Mouse (Mus musculus) left cerebral cortex, postnatal 36 days (tissue): ENCODE measurements around the gene Lasp1. TPM values are rescaled to one million over a fixed set of nuclear protein-coding genes. Genes with fewer than 3 reads are reported as not detected.
"Not testable (repeated sequence)": the region's sequence is repeated elsewhere in the genome, so short reads cannot be mapped to it uniquely, and the experiment has no call there.

Experiments used
- DNase-seq, 2 experiments: peaks; one replicate each; pipeline ENCODE4 v3.0.0; 2021 to 2022; ENCODE audit warnings: low spot score in 2 of 2, mixed read lengths in 1 of 2
- intact Hi-C: fragments of 180-260 bp; cut with DNase I; formaldehyde crosslinking; loops from one replicate; pipeline ENCODE4 v1.15.1; 2025
- total RNA-seq, 2 experiments: library from RNA; stranded (reverse); gene quantifications; 2 replicates each; pipeline ENCODE4 v1.2.3; 2021

The Lasp1 gene
- total RNA-seq, 2 experiments from 2014 or later, result 175 to 183 TPM

GRCm38 (mm10) chr11:97790778-97791438 lies 7.9 kb upstream of the Lasp1 start:
- intact Hi-C loops, DNase-seq: not testable (repeated sequence)

DNA sequence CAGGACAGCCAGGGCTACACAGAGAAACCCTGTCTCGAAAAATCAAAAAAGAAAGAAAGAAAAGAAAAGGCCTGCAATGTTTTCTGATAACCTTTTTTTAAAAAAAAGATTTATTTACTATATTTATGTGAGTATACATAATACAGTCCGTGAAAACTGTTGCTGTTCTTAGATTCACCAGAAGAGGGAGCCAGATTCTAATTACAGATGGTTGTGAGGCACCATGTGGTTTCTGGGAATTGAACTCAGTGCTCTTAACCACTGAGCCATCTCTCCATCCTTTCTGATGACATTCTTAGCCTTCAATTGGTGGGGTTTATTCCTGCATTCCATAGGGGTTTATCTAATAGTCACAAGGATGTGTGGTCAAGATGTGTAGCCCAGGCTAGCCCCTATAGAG lies 5.6 kb upstream of the Lasp1 start:
- intact Hi-C loops, result no loop called here
- no peak for DNase-seq

GRCm38 (mm10) chr11:97796910-97797309 lies 1.9 kb upstream of the Lasp1 start:
- peak; percentile 66 for DNase-seq
- intact Hi-C loops, result loop anchor here (1.0 to 2.0 kb wide), 2 partner anchors 14 to 191 kb away; partner anchors contain the start of gene Rpl23

- no peak for DNase-seq
- intact Hi-C loops, result loop anchor here (1.0 to 2.0 kb wide), 2 partner anchors 15 to 191 kb away; partner anchors contain the start of gene Rpl23
Measured at GRCm38 (mm10) chr11:97797369-97798082, 1.3 kb upstream of the Lasp1 start.

- intact Hi-C loops, result no loop called here
- DNase-seq, result no peak
Measured at GRCm38 (mm10) chr11:97798083-97798435, 741 bp upstream of the Lasp1 start.

DNA sequence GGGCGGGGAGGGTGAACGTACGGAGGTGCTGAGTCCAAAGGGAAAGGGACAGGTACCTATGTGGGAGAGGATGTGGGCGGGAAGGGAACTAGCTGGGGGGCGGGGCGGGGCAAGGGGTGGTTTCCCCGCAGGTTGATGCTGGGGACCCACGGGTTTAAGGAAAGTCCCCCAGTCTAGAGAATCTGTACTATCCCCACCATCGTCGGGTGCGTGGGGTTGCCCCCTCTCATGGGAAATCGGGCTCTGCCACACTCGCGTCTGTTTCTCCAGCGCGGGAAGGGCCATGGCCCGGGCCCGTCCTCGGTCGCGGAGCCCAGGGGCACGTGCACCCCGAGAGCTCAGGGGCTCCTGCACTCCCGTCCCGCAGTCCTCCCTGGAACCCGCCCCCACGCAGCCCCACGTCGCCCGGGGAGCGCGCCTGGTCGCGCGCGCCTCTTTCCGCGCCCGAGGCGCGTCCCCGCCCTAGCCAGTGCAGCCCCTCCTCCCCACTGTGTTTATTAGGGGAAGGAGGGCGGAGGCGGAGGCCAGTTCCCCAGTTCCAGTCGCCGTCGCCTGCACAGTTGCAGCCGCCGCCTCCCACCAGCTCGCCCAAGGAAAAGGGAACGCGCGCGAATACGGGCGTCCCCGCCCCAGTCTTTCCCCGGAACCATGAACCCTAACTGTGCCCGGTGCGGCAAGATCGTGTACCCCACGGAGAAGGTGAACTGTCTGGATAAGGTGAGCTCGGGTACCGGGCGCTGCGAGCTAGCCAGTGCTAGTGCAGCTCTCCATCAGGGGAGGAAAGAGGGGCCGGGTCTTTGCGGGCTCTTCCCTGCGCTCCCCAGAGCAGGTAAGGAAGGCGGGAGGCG lies 570 bp downstream of the Lasp1 start:
- DNase-seq, result peak; percentile 87 to 88

GRCm38 (mm10) chr11:97799994-97800690 lies 1.3 kb downstream of the Lasp1 start:
- intact Hi-C loops, result loop anchor here (1.0 to 2.0 kb wide), 2 partner anchors 40 to 85 kb away; partner anchors contain the start of genes B230217C12Rik and Fbxo47
- DNase-seq, result peak in 1 of 2 experiments; percentile 71

More for the DNA sequence above, 570 bp downstream of the Lasp1 start:
- intact Hi-C loops, result loop anchor here (1.0 kb wide), 1 partner anchor 41 kb away; the partner anchor contains the start of gene B230217C12Rik

DNA sequence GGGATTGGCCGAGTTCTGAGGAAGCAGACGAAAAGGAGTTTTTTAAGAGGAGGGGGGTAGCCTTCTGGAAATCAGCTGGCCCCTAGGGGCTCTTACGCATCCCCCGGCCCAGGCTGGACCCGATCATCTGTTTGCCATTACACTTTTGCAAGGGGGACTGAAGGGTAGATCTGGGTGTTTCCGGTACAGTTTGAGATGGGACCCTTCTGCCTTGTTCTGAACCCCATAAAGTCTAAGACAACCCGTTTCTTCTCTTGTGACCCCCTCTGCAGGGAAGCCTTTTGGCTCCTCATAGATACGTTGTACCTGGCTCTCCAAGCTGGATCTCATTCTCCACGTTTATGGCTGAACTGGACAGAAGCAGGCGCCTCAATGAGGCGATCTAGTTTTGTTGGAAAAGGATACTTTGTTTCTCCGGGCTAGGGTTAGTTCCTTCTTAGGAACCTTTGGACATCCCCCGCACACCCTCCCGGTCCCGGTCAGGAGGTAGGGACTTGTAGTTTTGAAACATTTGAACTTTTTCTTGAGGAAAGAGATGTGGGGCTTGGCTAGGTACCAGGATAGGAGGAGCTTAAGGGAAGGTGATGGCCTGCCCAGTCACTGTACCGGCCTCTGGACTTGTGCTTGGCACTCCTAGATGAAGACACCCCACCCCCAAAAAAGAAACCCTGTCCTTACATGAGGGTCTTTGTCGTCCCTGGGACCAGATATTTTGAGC lies 2.0 kb downstream of the Lasp1 start:
- no peak for DNase-seq
- intact Hi-C loops, result loop anchor here (2.0 kb wide), 1 partner anchor 84 kb away; the partner anchor contains the start of gene Fbxo47

- no peak for DNase-seq
- intact Hi-C loops, result loop anchor here (2.0 kb wide), 1 partner anchor 83 kb away; the partner anchor contains the start of gene Fbxo47
Measured at GRCm38 (mm10) chr11:97801409-97802193, 2.8 kb downstream of the Lasp1 start.

- no peak for DNase-seq
- intact Hi-C loops, result no loop called here
Measured at GRCm38 (mm10) chr11:97802194-97802470, 3.3 kb downstream of the Lasp1 start.

- intact Hi-C loops, result no loop called here
- DNase-seq, result no peak
Measured at GRCm38 (mm10) chr11:97802495-97802894, 3.7 kb downstream of the Lasp1 start.

GRCm38 (mm10) chr11:97803847-97804246 lies 5.0 kb downstream of the Lasp1 start:
- intact Hi-C loops, result no loop called here
- no peak for DNase-seq

DNA sequence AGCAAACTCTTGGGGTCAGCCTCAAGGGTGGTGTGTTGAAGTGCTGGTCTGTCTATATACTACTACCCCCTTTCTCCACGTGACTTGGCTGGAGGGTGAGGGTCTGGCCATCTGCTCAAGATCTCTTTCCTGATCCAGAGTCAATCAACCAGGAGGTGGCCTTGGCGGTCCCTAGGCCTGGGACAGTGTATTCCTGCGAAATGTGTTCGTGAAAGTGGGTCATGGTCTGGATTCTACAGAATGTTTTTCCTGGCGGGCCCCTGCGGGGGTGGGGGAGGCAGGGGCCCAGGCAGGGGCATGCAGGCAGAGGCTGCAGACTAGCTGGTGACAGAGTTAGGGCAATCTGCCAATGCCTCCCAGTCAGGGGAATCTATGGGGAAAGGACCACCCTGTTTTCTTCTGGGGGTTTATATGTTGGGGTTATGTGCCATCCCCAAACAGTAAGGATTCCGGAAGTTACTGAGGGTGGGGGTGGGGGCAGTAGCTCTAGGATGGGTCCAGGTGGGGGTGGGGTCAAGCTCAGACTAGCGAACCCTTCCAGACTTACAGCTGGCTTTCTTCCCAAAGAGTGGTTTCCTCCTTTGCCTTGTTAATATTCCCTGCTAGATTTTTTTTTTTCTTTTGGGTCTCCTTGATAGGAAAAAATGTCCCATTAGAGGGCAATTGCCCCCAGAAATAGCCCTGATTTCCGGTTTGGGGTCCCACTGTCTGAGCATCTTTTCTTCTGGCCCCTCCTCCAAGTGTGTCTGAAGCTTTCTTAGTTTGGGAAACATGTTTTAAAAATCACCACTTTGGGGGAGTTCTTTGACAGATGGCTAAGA lies 6.3 kb downstream of the Lasp1 start:
- intact Hi-C loops, result no loop called here
- no peak for DNase-seq

GRCm38 (mm10) chr11:97805662-97806612 lies 7.1 kb downstream of the Lasp1 start:
- DNase-seq, result no peak
- intact Hi-C loops, result no loop called here

GRCm38 (mm10) chr11:97806613-97806964 lies 7.8 kb downstream of the Lasp1 start:
- intact Hi-C loops, result no loop called here
- DNase-seq, result no peak

GRCm38 (mm10) chr11:97807626-97808025 lies 8.8 kb downstream of the Lasp1 start:
- intact Hi-C loops, result no loop called here
- DNase-seq, result no peak
